Mouse (Mus musculus): ENCODE results near the gene Ifitm2. TPM values are rescaled to one million over a fixed set of nuclear protein-coding genes. Genes with fewer than 3 reads are reported as not detected.

Gene Ifitm2
- total and polyA plus RNA-seq, 3 experiments = 213 to 317 TPM; not detected in 1

DNA sequence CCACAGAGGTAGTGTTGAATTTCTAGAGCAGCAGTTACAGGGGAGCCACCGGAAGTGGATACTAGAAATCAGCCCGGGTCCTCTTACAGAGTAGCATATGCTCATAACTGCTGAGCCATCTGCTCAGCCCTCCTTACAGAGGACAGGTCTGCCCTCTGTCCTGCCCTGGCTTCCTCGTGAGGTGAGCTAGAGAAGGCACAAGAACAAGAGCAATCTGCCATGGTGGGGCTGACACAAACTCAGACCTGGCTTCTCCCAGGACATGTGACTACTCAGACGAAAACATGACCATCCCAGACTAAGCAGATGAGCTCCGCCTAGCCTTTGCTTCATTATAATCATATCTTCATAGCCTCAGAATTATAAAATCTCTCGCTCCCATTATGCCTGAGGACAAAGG lies 4.0 kb downstream of the Ifitm2 start:
- Histone ChIP-seq H3K9ac (ENCODE audit: control insufficient read depth, low read depth, low read length, poor library complexity, severe bottlenecking) (no peak overlapping the region), H3K27me3 (ENCODE audit: control insufficient read depth in 1 of 2, insufficient read depth in 2 of 2, low read length in 2 of 2) (no peaks in the 10 kb centered on the region), H3K27ac (ENCODE audit: control insufficient read depth, low read depth, low read length) (no peak overlapping the region), H3K4me1 (ENCODE audit: control insufficient read depth in 1 of 2, insufficient read depth in 2 of 2, low read length in 2 of 2) (peaks cover 0 to 29% of the 10 kb centered on the region in 2 experiments; a peak in 3 of 4 replicates), H3K9me3 (replicated peaks; ENCODE audit: insufficient read depth, low read length) (no peaks in the 10 kb centered on the region), H3K36me3 (ENCODE audit: control insufficient read depth in 1 of 2, insufficient read depth in 2 of 2, low read length in 2 of 2) (peaks cover 0 to 18% of the 10 kb centered on the region in 2 experiments; a peak in 2 of 4 replicates), H3K4me3 (ENCODE audit: control insufficient read depth in 1 of 2, insufficient read depth in 1 of 2, low read depth in 2 of 2, low read length in 2 of 2) (no peak overlapping the region), H3K79me2 (ENCODE audit: control insufficient read depth, insufficient read depth, low read length, poor library complexity) (peaks cover 29% of the 10 kb centered on the region)
- DNase-seq (ENCODE audit: low read depth, low spot score) = no peak
- TF ChIP-seq ELF1 (IDR thresholded peaks at IDR 0.05; ENCODE audit: low read depth, low read length) = no peak
- TF ChIP-seq ZC3H11A (IDR thresholded peaks at IDR 0.05; ENCODE audit: low read depth, low read length) = no peak
- TF ChIP-seq UBTF (IDR thresholded peaks at IDR 0.05; ENCODE audit: borderline replicate concordance, insufficient read depth, low read depth, low read length) = no peak
- TF ChIP-seq TAL1 (IDR thresholded peaks at IDR 0.05; ENCODE audit: low read length) = no peak
- TF ChIP-seq SMC3 (IDR thresholded peaks at IDR 0.05; ENCODE audit: low read depth, low read length) = no peak
- no peak for TF ChIP-seq E2F4 (IDR thresholded peaks at IDR 0.05; ENCODE audit: borderline replicate concordance, low read depth, low read length)
- TF ChIP-seq USF1 (IDR thresholded peaks at IDR 0.05; ENCODE audit: low read depth, low read length) = no peak
- TF ChIP-seq USF2 (IDR thresholded peaks at IDR 0.05; ENCODE audit: borderline replicate concordance in 1 of 2, insufficient read depth in 1 of 2, low read depth in 1 of 2, low read length in 2 of 2) = no peak
- no peak for TF ChIP-seq GABPA (IDR thresholded peaks at IDR 0.05; ENCODE audit: low read depth, low read length)
- TF ChIP-seq NRF1 (IDR thresholded peaks at IDR 0.05; ENCODE audit: insufficient read depth, low read depth, low read length, poor library complexity, severe bottlenecking) = no peak
- TF ChIP-seq TBP (IDR thresholded peaks at IDR 0.05; ENCODE audit: low read depth, low read length) = no peak

DNA sequence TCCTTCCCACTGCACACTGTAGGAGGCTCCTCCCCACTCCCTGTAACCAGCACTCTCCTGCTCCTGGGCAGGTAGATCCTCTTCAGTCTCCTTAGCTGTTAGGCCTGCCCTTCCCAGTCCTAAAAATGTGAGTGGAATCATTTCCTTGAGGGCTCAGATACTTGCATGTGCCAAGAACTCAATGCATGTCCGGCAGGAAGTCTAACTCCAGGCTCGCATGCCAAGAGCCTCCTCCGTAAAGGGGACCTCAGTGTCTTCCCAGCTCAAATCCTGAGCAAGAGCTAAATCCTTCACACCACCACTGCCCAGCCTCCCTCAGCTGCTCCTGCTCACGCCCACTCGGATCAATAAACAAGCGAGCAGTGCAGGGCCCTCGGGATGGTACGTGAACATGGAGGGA lies 4.7 kb downstream of the Ifitm2 start:
- peaks cover 0 to 22% of the 10 kb centered on the region in 2 experiments; a peak in 2 of 4 replicates for H3K36me3 ChIP-seq (ENCODE audit: control insufficient read depth in 1 of 2, insufficient read depth in 2 of 2, low read length in 2 of 2)
- TF ChIP-seq UBTF (IDR thresholded peaks at IDR 0.05; ENCODE audit: borderline replicate concordance, insufficient read depth, low read depth, low read length) (no peak), EP300 (IDR thresholded peaks at IDR 0.05; ENCODE audit: low read depth in 1 of 2, low read length in 2 of 2) (no peak), NELFE (IDR thresholded peaks at IDR 0.05; ENCODE audit: low read depth, low read length) (no peak), USF2 (IDR thresholded peaks at IDR 0.05; ENCODE audit: borderline replicate concordance in 1 of 2, insufficient read depth in 1 of 2, low read depth in 1 of 2, low read length in 2 of 2) (no peak), SIN3A (IDR thresholded peaks at IDR 0.05; ENCODE audit: low read length) (no peak), MAFK (IDR thresholded peaks at IDR 0.05; ENCODE audit: borderline replicate concordance, low read depth, low read length) (no peak), CHD2 (IDR thresholded peaks at IDR 0.05; ENCODE audit: low read length) (no peak), RCOR1 (IDR thresholded peaks at IDR 0.05; ENCODE audit: low read depth, low read length) (no peak), ZNF384 (IDR thresholded peaks at IDR 0.05; ENCODE audit: low read depth, low read length) (no peak), CHD1 (IDR thresholded peaks at IDR 0.05; ENCODE audit: low read depth, low read length) (no peak), SMC3 (IDR thresholded peaks at IDR 0.05; ENCODE audit: low read depth, low read length) (no peak), HCFC1 (IDR thresholded peaks at IDR 0.05; ENCODE audit: low read depth, low read length) (no peak), E2F4 (IDR thresholded peaks at IDR 0.05; ENCODE audit: borderline replicate concordance, low read depth, low read length) (no peak)

More for the DNA sequence above, 4.7 kb downstream of the Ifitm2 start:
- no peaks in the 10 kb centered on the region for H3K27me3 ChIP-seq (ENCODE audit: control insufficient read depth in 1 of 2, insufficient read depth in 2 of 2, low read length in 2 of 2)
- H3K27ac ChIP-seq (ENCODE audit: control insufficient read depth, low read depth, low read length) = no peak overlapping the region
- peaks cover 29% of the 10 kb centered on the region for H3K79me2 ChIP-seq (ENCODE audit: control insufficient read depth, insufficient read depth, low read length, poor library complexity)
- peaks cover 0 to 27% of the 10 kb centered on the region in 2 experiments; a peak in 3 of 4 replicates for H3K4me1 ChIP-seq (ENCODE audit: control insufficient read depth in 1 of 2, insufficient read depth in 2 of 2, low read length in 2 of 2)
- no peak overlapping the region for H3K9ac ChIP-seq (ENCODE audit: control insufficient read depth, low read depth, low read length, poor library complexity, severe bottlenecking)
- no peak for DNase-seq (ENCODE audit: low read depth, low spot score)
- H3K9me3 ChIP-seq (replicated peaks; ENCODE audit: insufficient read depth, low read length) = no peaks in the 10 kb centered on the region
- no peak overlapping the region for H3K4me3 ChIP-seq (ENCODE audit: control insufficient read depth in 1 of 2, insufficient read depth in 1 of 2, low read depth in 2 of 2, low read length in 2 of 2)
